Mouse (Mus musculus) C2C12 (cell line): ENCODE data around the gene Grhl3.

Experiments
- CEBPB ChIP-seq: IDR thresholded peaks from one replicate; pipeline ENCODE4 v1.6.1; 2011; ENCODE audit warnings: low read depth, mild to moderate bottlenecking, control low read depth, moderate library complexity
- CTCF ChIP-seq: IDR thresholded peaks from one replicate; pipeline ENCODE4 v1.5.1; 2011; ENCODE audit not compliant: control insufficient read depth, insufficient read depth, insufficient read length
- MAX ChIP-seq: IDR thresholded peaks from one replicate; pipeline ENCODE4 v1.6.1; 2011; ENCODE audit warnings: mild to moderate bottlenecking, control low read depth
- MYOD1 ChIP-seq: IDR thresholded peaks from one replicate; pipeline ENCODE4 v1.6.1; 2011; ENCODE audit warnings: low read depth; ENCODE audit not compliant: control insufficient read depth, insufficient read length
- MYOG ChIP-seq: IDR thresholded peaks from one replicate; pipeline ENCODE4 v1.6.1; 2011; ENCODE audit not compliant: control insufficient read depth, insufficient read length; ENCODE audit errors: extremely low read depth
- USF1 ChIP-seq: IDR thresholded peaks from one replicate; pipeline ENCODE4 v1.6.1; 2011; ENCODE audit warnings: low read depth, mild to moderate bottlenecking, control low read depth, moderate library complexity

GRCm38 (mm10) chr4:135547551-135547950 lies 25.9 kb downstream of the Grhl3 start:
- TF ChIP-seq CTCF: no peak
- no peak for TF ChIP-seq MAX
- no peak for TF ChIP-seq USF1
- no peak for TF ChIP-seq CEBPB
- no peak for TF ChIP-seq MYOG
- no peak for TF ChIP-seq MYOD1
